Mouse (Mus musculus): ENCODE results near the gene B3gnt9.
"Not testable (repeated sequence)": the region's sequence is repeated elsewhere in the genome, so short reads cannot be mapped to it uniquely, and the experiment has no call there.

Gene B3gnt9

GRCm38 (mm10) chr8:105258911-105259720, 4.2 kb upstream of the B3gnt9 start:
- DNase-seq (ENCODE audit: low spot score), result no peak

GRCm38 (mm10) chr8:105257318-105258114, 2.6 kb upstream of the B3gnt9 start:
- no peak for DNase-seq (ENCODE audit: low spot score)

GRCm38 (mm10) chr8:105254152-105254965, 594 bp downstream of the B3gnt9 start:
- peak; percentile 92 for DNase-seq (ENCODE audit: low spot score)

GRCm38 (mm10) chr8:105253766-105254151, 1.2 kb downstream of the B3gnt9 start:
- no peak for DNase-seq (ENCODE audit: low spot score)

GRCm38 (mm10) chr8:105252680-105253537, 2.0 kb downstream of the B3gnt9 start:
- DNase-seq (ENCODE audit: low spot score), result no peak

GRCm38 (mm10) chr8:105251954-105252353, 3.0 kb downstream of the B3gnt9 start:
- no peak for DNase-seq (ENCODE audit: low spot score)

GRCm38 (mm10) chr8:105241016-105241415, 13.9 kb downstream of the B3gnt9 start:
- DNase-seq (ENCODE audit: low spot score), result no peak

- no peak for DNase-seq (ENCODE audit: low spot score)
Measured at GRCm38 (mm10) chr8:105237442-105238142, 17.4 kb downstream of the B3gnt9 start.

GRCm38 (mm10) chr8:105235206-105235605, 19.7 kb downstream of the B3gnt9 start:
- no peak for DNase-seq (ENCODE audit: low spot score)

- DNase-seq (ENCODE audit: low spot score), result no peak
Measured at GRCm38 (mm10) chr8:105233126-105233935, 21.6 kb downstream of the B3gnt9 start.

GRCm38 (mm10) chr8:105232321-105232693, 22.6 kb downstream of the B3gnt9 start:
- DNase-seq (ENCODE audit: low spot score), result not testable (repeated sequence)

GRCm38 (mm10) chr8:105231503-105232320, 23.2 kb downstream of the B3gnt9 start:
- DNase-seq (ENCODE audit: low spot score), result no peak

GRCm38 (mm10) chr8:105225917-105226316, 29.0 kb downstream of the B3gnt9 start:
- no peak for DNase-seq (ENCODE audit: low spot score)

- no peak for DNase-seq (ENCODE audit: low spot score)
Measured at GRCm38 (mm10) chr8:105225272-105225593, 29.7 kb downstream of the B3gnt9 start.

- peak; percentile 97 for DNase-seq (ENCODE audit: low spot score)
Measured at GRCm38 (mm10) chr8:105224413-105225271, 30.3 kb downstream of the B3gnt9 start, which contains the start of gene D230025D16Rik. Gene D230025D16Rik (plus strand): TSS chr8:105225145.

GRCm38 (mm10) chr8:105223850-105224249, 31.1 kb downstream of the B3gnt9 start:
- no peak for DNase-seq (ENCODE audit: low spot score)

GRCm38 (mm10) chr8:105217926-105218522, 36.9 kb downstream of the B3gnt9 start:
- DNase-seq (ENCODE audit: low spot score), result no peak

- no peak for DNase-seq (ENCODE audit: low spot score)
Measured at GRCm38 (mm10) chr8:105214104-105214503, 40.8 kb downstream of the B3gnt9 start.

All from urinary bladder, postnatal 25 days (tissue).